Mouse (Mus musculus): ENCODE results near the gene 4930402K13Rik.
"Not testable (repeated sequence)": the region's sequence is repeated elsewhere in the genome, so short reads cannot be mapped to it uniquely, and the experiment has no call there.

DNA sequence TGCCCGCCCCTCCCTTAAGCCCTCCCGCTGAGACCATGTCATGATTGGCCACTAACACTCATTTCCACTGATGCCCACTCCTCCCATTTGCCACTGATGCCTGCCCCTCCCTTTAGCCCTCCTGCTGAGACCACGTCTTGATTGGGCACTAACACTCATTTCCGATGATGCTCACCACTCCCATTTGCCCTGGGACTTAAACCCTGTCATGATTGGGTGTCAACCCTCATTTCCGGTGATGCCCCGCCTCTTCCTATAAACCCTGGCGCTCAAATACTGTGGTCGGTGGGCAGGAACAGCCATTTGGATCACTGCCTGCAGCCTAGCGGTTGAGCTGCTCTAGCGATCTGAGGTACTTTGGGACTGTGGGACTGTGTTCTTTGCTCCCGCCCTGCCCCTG is 41.6 kb upstream of the 4930402K13Rik start, which contains the start of gene Fthl17f:
- not testable (repeated sequence) for TF ChIP-seq CTCF, EP300 (IDR thresholded peaks at IDR 0.05)
